14 mouse cellular contexts compared by ENCODE assay signal in the genomic region with DNA sequence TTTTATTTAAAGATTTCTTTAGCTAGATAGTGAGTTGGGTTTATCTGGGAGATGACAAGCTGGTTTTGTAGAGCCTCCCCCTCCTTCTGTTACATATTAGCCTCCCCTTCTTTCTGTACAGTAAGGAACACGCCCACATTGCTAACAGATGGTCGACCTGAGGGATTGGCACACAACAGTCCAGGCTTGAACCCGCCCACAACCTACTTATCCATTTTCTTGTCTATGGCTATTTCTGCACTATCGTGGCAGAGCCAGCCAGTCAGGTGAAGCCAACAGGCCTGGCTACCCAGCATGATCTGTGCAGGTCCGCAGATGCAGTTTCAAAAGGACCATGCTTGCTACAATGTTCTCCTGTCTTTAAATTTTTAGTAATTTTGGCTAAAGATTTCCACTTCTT. TPM values are rescaled to one million over a fixed set of nuclear protein-coding genes. Genes with fewer than 3 reads are reported as not detected.
DNase-seq lines count a peak whose midpoint lies in the region; TF ChIP-seq lines count a peak whose summit lies in the region.
"Had no signal": no experiment of that assay in that cellular context is flagged by ENCODE, and none has a peak within 500 bp of the region (broad histone marks: within the 10 kb centered on the region; RNA-seq: fewer than 3 reads in every experiment).

No protein-coding gene starts in this region.

- DNase-seq in frontal cortex, postnatal 36 days (ENCODE audit: low spot score in 2 of 2), result peak; percentile 45 to 57
- DNase-seq in frontal cortex, postnatal 25 days (ENCODE audit: low spot score in 2 of 2), result no peak
- DNase-seq in right cerebral cortex, adult 18-20 months, result peak; percentile 60
- no peak for DNase-seq in right cerebral cortex, postnatal 10 days (ENCODE audit: low spot score in 2 of 2)
- peak; percentile 78 to 89 for DNase-seq in cerebellum, postnatal 14 days
- DNase-seq in gastrocnemius, postnatal 25 days, result no peak
- DNase-seq in lung, adult 2 months, result no peak
- DNase-seq: adrenal gland, adult 8-10 months; gastrocnemius, postnatal 36 days; liver, postnatal 0 days; thymus, postnatal 25 days had no signal

- H3K4me3 ChIP-seq in lung, adult 2 months (replicated peaks; ENCODE audit: extremely low read depth, low read depth, low read length), result no peak overlapping the region
- H3K4me3 ChIP-seq: erythroblast, embryonic 14.5 days; heart, embryonic 15.5 days; myocyte had no signal

- no peaks in the 10 kb centered on the region for H3K4me1 ChIP-seq in lung, adult 2 months (ENCODE audit: control insufficient read depth, insufficient read depth, low read length)

- no peak for TF ChIP-seq CTCF in lung, adult 2 months (IDR thresholded peaks at IDR 0.05; ENCODE audit: insufficient read depth, low read length)

- no peak for TF ChIP-seq POLR2A in lung, adult 2 months (IDR thresholded peaks at IDR 0.05; ENCODE audit: borderline replicate concordance, extremely low read depth, low read depth, low read length)

- WGBS in lung, adult 2 months, result 79% methylated on average over 5 of the region's 5 CpGs

RNA-seq across cellular contexts. Expression of a gene that starts 21.0 kb away (rescaled TPM):
- total RNA-seq in gastrocnemius, postnatal 25 days (2021), result 1 to 10 TPM; 3.4 to 3.7 TPM
- 32.7 and 54.1 TPM in 2 replicates for polyA plus RNA-seq in lung, adult 2 months (2012; rRNA removed)

RNA-seq across cellular contexts. Expression of a gene that starts 54.0 kb away (rescaled TPM):
- total RNA-seq in gastrocnemius, postnatal 25 days (2021), result 10 to 100 TPM; 44.2 to 52.7 TPM
- polyA plus RNA-seq in lung, adult 2 months (2012; rRNA removed), result 10.8 and 20.7 TPM in 2 replicates

Comparison
In these comparisons a context has a peak if more than half of its experiments do, and no peak if none do; other contexts are left out.
1. DNase-seq: peak in frontal cortex, postnatal 36 days (2 of 2), right cerebral cortex, adult 18-20 months (single experiment) and cerebellum, postnatal 14 days (2 of 2); none in frontal cortex, postnatal 25 days (0 of 2), right cerebral cortex, postnatal 10 days (0 of 2), gastrocnemius, postnatal 25 days (single experiment) and lung, adult 2 months (single experiment).